Mouse (Mus musculus): ENCODE data around the gene Rtn1.
"Not testable (repeated sequence)": the region's sequence is repeated elsewhere in the genome, so short reads cannot be mapped to it uniquely, and the experiment has no call there.

Rtn1 gene

GRCm38 (mm10) chr12:72323778-72324177 lies 85.1 kb downstream of the Rtn1 start:
- no peak for DNase-seq (ENCODE audit: low read depth)

- no peak for DNase-seq (ENCODE audit: low read depth)
These were observed 93.0 kb downstream of the Rtn1 start for GRCm38 (mm10) chr12:72315732-72316465.

GRCm38 (mm10) chr12:72310818-72311217 lies 98.0 kb downstream of the Rtn1 start:
- no peak for DNase-seq (ENCODE audit: low read depth)

- no peak for DNase-seq (ENCODE audit: low read depth)
These were observed 100.3 kb downstream of the Rtn1 start for GRCm38 (mm10) chr12:72308506-72308905.

- no peak for DNase-seq (ENCODE audit: low read depth)
These were observed 102.6 kb downstream of the Rtn1 start for GRCm38 (mm10) chr12:72306281-72306680.

GRCm38 (mm10) chr12:72305421-72305820 lies 103.4 kb downstream of the Rtn1 start:
- no peak for DNase-seq (ENCODE audit: low read depth)

GRCm38 (mm10) chr12:72304985-72305384 lies 103.9 kb downstream of the Rtn1 start:
- DNase-seq (ENCODE audit: low read depth), result no peak

- DNase-seq (ENCODE audit: low read depth), result no peak
These were observed 104.5 kb downstream of the Rtn1 start for GRCm38 (mm10) chr12:72304347-72304688.

- DNase-seq (ENCODE audit: low read depth), result no peak
These were observed 105.1 kb downstream of the Rtn1 start for GRCm38 (mm10) chr12:72303624-72304346.

- DNase-seq (ENCODE audit: low read depth), result no peak
These were observed 107.4 kb downstream of the Rtn1 start for GRCm38 (mm10) chr12:72301431-72301830.

- no peak for DNase-seq (ENCODE audit: low read depth)
These were observed 107.9 kb downstream of the Rtn1 start for GRCm38 (mm10) chr12:72300971-72301370.

- DNase-seq (ENCODE audit: low read depth), result no peak
These were observed 110.6 kb downstream of the Rtn1 start for GRCm38 (mm10) chr12:72298222-72298621.

- DNase-seq (ENCODE audit: low read depth), result no peak
These were observed 112.3 kb downstream of the Rtn1 start for GRCm38 (mm10) chr12:72296552-72296951.

- not testable (repeated sequence) for DNase-seq (ENCODE audit: low read depth)
These were observed 115.7 kb downstream of the Rtn1 start for GRCm38 (mm10) chr12:72293185-72293584.

- no peak for DNase-seq (ENCODE audit: low read depth)
These were observed 116.3 kb downstream of the Rtn1 start for GRCm38 (mm10) chr12:72292566-72292965.

- DNase-seq (ENCODE audit: low read depth), result no peak
These were observed 117.6 kb downstream of the Rtn1 start for GRCm38 (mm10) chr12:72291266-72291665.

- DNase-seq (ENCODE audit: low read depth), result no peak
These were observed 120.6 kb downstream of the Rtn1 start for GRCm38 (mm10) chr12:72288215-72288614.

GRCm38 (mm10) chr12:72287332-72288004 lies 121.4 kb downstream of the Rtn1 start:
- DNase-seq (ENCODE audit: low read depth), result no peak

- no peak for DNase-seq (ENCODE audit: low read depth)
These were observed 123.2 kb downstream of the Rtn1 start for GRCm38 (mm10) chr12:72285366-72286345.

- no peak for DNase-seq (ENCODE audit: low read depth)
These were observed 124.3 kb downstream of the Rtn1 start for GRCm38 (mm10) chr12:72284576-72284975.

- no peak for DNase-seq (ENCODE audit: low read depth)
These were observed 129.6 kb downstream of the Rtn1 start for GRCm38 (mm10) chr12:72279129-72279875.
